Comparison of ENCODE assay signal across 14 mouse cellular contexts in the genomic region with DNA sequence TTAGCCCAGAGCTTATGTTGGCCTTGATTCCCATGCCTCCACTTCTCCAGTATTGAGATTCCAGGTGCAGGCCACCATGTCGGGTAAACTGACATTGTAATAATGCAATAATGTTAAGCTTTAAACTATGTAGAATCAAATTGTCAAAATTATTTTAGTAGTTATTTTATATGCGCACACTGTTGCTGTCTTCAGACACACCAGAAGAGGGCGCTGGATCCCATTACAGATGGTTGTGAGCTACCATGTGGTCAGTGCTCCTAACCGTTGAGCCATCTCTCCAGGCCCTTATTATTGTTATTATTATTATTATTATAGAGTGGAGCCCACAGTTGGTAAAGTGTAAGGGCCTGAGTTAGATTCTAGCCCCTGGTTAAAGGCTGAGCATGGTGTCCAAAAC. TPM values are rescaled to one million over a fixed set of nuclear protein-coding genes. Genes with fewer than 3 reads are reported as not detected.
DNase-seq lines count a peak whose midpoint lies in the region; ATAC-seq and TF ChIP-seq lines count a peak whose summit lies in the region.
"Had no signal": no experiment of that assay in that cellular context is flagged by ENCODE, and none has a peak within 500 bp of the region (broad histone marks: within the 10 kb centered on the region; RNA-seq: fewer than 3 reads in every experiment).

No protein-coding gene starts in this region.

- no peaks in the 10 kb centered on the region for H3K27me3 ChIP-seq in heart, embryonic 16.5 days (ENCODE audit: control insufficient read depth, insufficient read depth, low read length)
- peaks cover 45% of the 10 kb centered on the region for H3K27me3 ChIP-seq in liver, embryonic 16.5 days (ENCODE audit: control insufficient read depth, insufficient read depth, low read depth, low read length)
- H3K27me3 ChIP-seq in liver, embryonic 12.5 days (replicated peaks): peaks cover 65% of the 10 kb centered on the region
- H3K27me3 ChIP-seq in liver, postnatal 0 days (ENCODE audit: insufficient read depth, low read length): peaks cover 31% of the 10 kb centered on the region

- TF ChIP-seq CTCF in bone marrow macrophage, adult 2 months (IDR thresholded peaks at IDR 0.05; ENCODE audit: low read depth, low read length): peak; percentile 28; the same call in 1 of the 2 replicates
- 0 out of 2 replicates have a peak, but pooled peaks have one; percentile 23 for TF ChIP-seq CTCF in liver, postnatal 0 days (IDR thresholded peaks at IDR 0.05; ENCODE audit: low read depth)

- H3K4me3 ChIP-seq in heart, embryonic 16.5 days (ENCODE audit: low read length): peak overlapping the region; percentile 84
- no peak overlapping the region for H3K4me3 ChIP-seq in liver, embryonic 16.5 days (ENCODE audit: low read depth, low read length)
- no peak overlapping the region for H3K4me3 ChIP-seq in liver, embryonic 12.5 days
- H3K4me3 ChIP-seq in bone marrow macrophage, adult 2 months (ENCODE audit: insufficient read depth, low read length): peak overlapping the region; percentile 90
- no peak overlapping the region for H3K4me3 ChIP-seq in liver, postnatal 0 days (ENCODE audit: low read depth, low read length)

- no peaks in the 10 kb centered on the region for H3K9me3 ChIP-seq in heart, embryonic 16.5 days (replicated peaks; ENCODE audit: control insufficient read depth, low read length)
- no peaks in the 10 kb centered on the region for H3K9me3 ChIP-seq in liver, embryonic 16.5 days (replicated peaks; ENCODE audit: control insufficient read depth, low read length)
- H3K9me3 ChIP-seq in liver, embryonic 12.5 days (replicated peaks): no peaks in the 10 kb centered on the region
- H3K9me3 ChIP-seq in liver, postnatal 0 days (ENCODE audit: low read length): no peaks in the 10 kb centered on the region
- H3K9me3 ChIP-seq: hindbrain, embryonic 15.5 days; midbrain, embryonic 13.5 days had no signal

- TF ChIP-seq POLR2A in bone marrow macrophage, adult 2 months (IDR thresholded peaks at IDR 0.05; ENCODE audit: borderline replicate concordance, low read depth, low read length): no peak

- intact Hi-C loops in heart, postnatal 25 days (cut with DNase I): loop anchor here (2.0 kb wide), 1 partner anchor 18 kb away; no protein-coding TSS in a partner anchor

- no peak for ATAC-seq in heart, embryonic 16.5 days (replicated peaks; ENCODE audit: extremely low read depth, insufficient read depth, low FRiP score)
- ATAC-seq in liver, embryonic 16.5 days (ENCODE audit: low read depth): no peak
- no peak for ATAC-seq in liver, embryonic 12.5 days
- no peak for ATAC-seq in liver, postnatal 0 days
- ATAC-seq: forebrain, embryonic 14.5 days; midbrain, embryonic 13.5 days had no signal

- no peak for TF ChIP-seq EP300 in liver, postnatal 0 days (IDR thresholded peaks at IDR 0.05; ENCODE audit: low read depth)

- peak overlapping the region; percentile 84 for H3K27ac ChIP-seq in heart, embryonic 16.5 days (ENCODE audit: low read length)
- H3K27ac ChIP-seq in liver, embryonic 16.5 days (ENCODE audit: low read length): peak overlapping the region; percentile 14; the same call in 1 of the 2 replicates
- H3K27ac ChIP-seq in liver, embryonic 12.5 days: no peak overlapping the region
- peak overlapping the region; percentile 99 for H3K27ac ChIP-seq in bone marrow macrophage, adult 2 months (ENCODE audit: insufficient read depth, low read depth, low read length)
- peak overlapping the region; percentile 17; the same call in 1 of the 2 replicates for H3K27ac ChIP-seq in liver, postnatal 0 days (ENCODE audit: low read depth)
- H3K27ac ChIP-seq: hindbrain, embryonic 15.5 days; liver, embryonic 14.5 days; midbrain, embryonic 13.5 days had no signal

- no peak for DNase-seq in heart, postnatal 25 days (ENCODE audit: low spot score)
- DNase-seq in liver, postnatal 0 days: no peak
- no peak for DNase-seq in kidney, adult 11 months
- DNase-seq: adrenal gland, adult 2 months; gastrocnemius, postnatal 25 days; layer of hippocampus, postnatal 36 days had no signal

- H3K4me2 ChIP-seq in heart, embryonic 16.5 days (ENCODE audit: low read depth, low read length): peak overlapping the region; percentile 72
- no peak overlapping the region for H3K4me2 ChIP-seq in liver, embryonic 16.5 days (ENCODE audit: low read depth, low read length)
- H3K4me2 ChIP-seq in liver, embryonic 12.5 days: no peak overlapping the region
- no peak overlapping the region for H3K4me2 ChIP-seq in liver, postnatal 0 days (ENCODE audit: low read depth, low read length)
- H3K4me2 ChIP-seq: midbrain, embryonic 13.5 days had no signal

- H3K4me1 ChIP-seq in heart, embryonic 16.5 days (ENCODE audit: control insufficient read depth, insufficient read depth, low read length): peaks cover 25% of the 10 kb centered on the region
- peaks cover 29% of the 10 kb centered on the region for H3K4me1 ChIP-seq in liver, embryonic 16.5 days (ENCODE audit: control insufficient read depth, low read depth, low read length)
- peaks cover 46% of the 10 kb centered on the region for H3K4me1 ChIP-seq in liver, embryonic 12.5 days
- peaks cover 23% of the 10 kb centered on the region for H3K4me1 ChIP-seq in bone marrow macrophage, adult 2 months (ENCODE audit: control insufficient read depth, insufficient read depth, low read length)
- peaks cover 28% of the 10 kb centered on the region for H3K4me1 ChIP-seq in liver, postnatal 0 days (ENCODE audit: insufficient read depth)

- 0 out of 2 replicates have a peak, but pooled peaks cover 6% of the 10 kb centered on the region for H3K36me3 ChIP-seq in heart, embryonic 16.5 days (ENCODE audit: control insufficient read depth, insufficient read depth)
- H3K36me3 ChIP-seq in liver, embryonic 16.5 days (ENCODE audit: control insufficient read depth, insufficient read depth): no peaks in the 10 kb centered on the region
- no peaks in the 10 kb centered on the region for H3K36me3 ChIP-seq in liver, embryonic 12.5 days
- H3K36me3 ChIP-seq in liver, postnatal 0 days (replicated peaks; ENCODE audit: insufficient read depth, low read length): 0 out of 2 replicates have a peak, but pooled peaks cover 2% of the 10 kb centered on the region
- H3K36me3 ChIP-seq: hindbrain, embryonic 15.5 days; midbrain, embryonic 13.5 days had no signal

- WGBS in heart, embryonic 16.5 days: 85% methylated on average over 4 of the region's 4 CpGs
- 68% methylated on average over 4 of the region's 4 CpGs for WGBS in liver, embryonic 16.5 days (ENCODE audit: insufficient replicate concordance)
- WGBS in liver, embryonic 12.5 days (ENCODE audit: insufficient replicate concordance): 74% methylated on average over 4 of the region's 4 CpGs
- 74% methylated on average over 4 of the region's 4 CpGs for WGBS in liver, postnatal 0 days (ENCODE audit: insufficient replicate concordance)

- peak overlapping the region; percentile 28; the same call in 1 of the 2 replicates for H3K9ac ChIP-seq in heart, embryonic 16.5 days (ENCODE audit: low read length)
- H3K9ac ChIP-seq in liver, embryonic 16.5 days (ENCODE audit: low read depth, low read length): no peak overlapping the region
- H3K9ac ChIP-seq in liver, embryonic 12.5 days: no peak overlapping the region
- H3K9ac ChIP-seq in liver, postnatal 0 days (replicated peaks): no peak overlapping the region
- H3K9ac ChIP-seq: hindbrain, embryonic 15.5 days; liver, embryonic 14.5 days; midbrain, embryonic 13.5 days had no signal

RNA-seq across cellular contexts. Expression of a gene that starts 15.9 kb away (rescaled TPM):
- polyA plus RNA-seq in heart, embryonic 16.5 days (2015; fragmentation: Nextera tagmentation; extraction: Ambion mirVana): 79.8 and 89.2 TPM in 2 replicates
- 10 to 100 TPM; 27.0 to 37.6 TPM for total RNA-seq in heart, postnatal 25 days (2021)
- 5.1 and 6.2 TPM in 2 replicates for polyA plus RNA-seq in liver, embryonic 16.5 days (2015; fragmentation: Nextera tagmentation; extraction: Ambion mirVana)
- polyA plus RNA-seq in liver, embryonic 12.5 days (2016; fragmentation: Nextera tagmentation; extraction: Ambion mirVana): 6.2 TPM in 2 replicates
- polyA plus RNA-seq in bone marrow macrophage, adult 2 months (2012; ENCODE audit: insufficient read depth, insufficient read length, missing spikeins): 32.1 and 38.5 TPM in 2 replicates
- 5.7 and 7.4 TPM in 2 replicates for polyA plus RNA-seq in liver, postnatal 0 days (2015; fragmentation: Nextera tagmentation; extraction: Ambion mirVana)

RNA-seq across cellular contexts. Expression of a gene that starts 19.9 kb away (rescaled TPM):
- polyA plus RNA-seq in heart, embryonic 16.5 days (2015; fragmentation: Nextera tagmentation; extraction: Ambion mirVana): 5.3 and 6.5 TPM in 2 replicates
- total RNA-seq in heart, postnatal 25 days (2021): 1 to 10 TPM; 6.1 to 8.4 TPM
- polyA plus RNA-seq in liver, embryonic 16.5 days (2015; fragmentation: Nextera tagmentation; extraction: Ambion mirVana): 1.2 and 1.5 TPM in 2 replicates
- polyA plus RNA-seq in liver, embryonic 12.5 days (2016; fragmentation: Nextera tagmentation; extraction: Ambion mirVana): 1.7 and 2.0 TPM in 2 replicates
- 22.4 and 23.4 TPM in 2 replicates for polyA plus RNA-seq in bone marrow macrophage, adult 2 months (2012; ENCODE audit: insufficient read depth, insufficient read length, missing spikeins)
- 1.1 and 1.2 TPM in 2 replicates for polyA plus RNA-seq in liver, postnatal 0 days (2015; fragmentation: Nextera tagmentation; extraction: Ambion mirVana)

RNA-seq across cellular contexts. Expression of a gene that starts 24.3 kb away (rescaled TPM):
- 143 and 153 TPM in 2 replicates for polyA plus RNA-seq in heart, embryonic 16.5 days (2015; fragmentation: Nextera tagmentation; extraction: Ambion mirVana)
- total RNA-seq in heart, postnatal 25 days (2021): 10 to 100 TPM; 80.1 to 92.2 TPM
- 85.2 and 110 TPM in 2 replicates for polyA plus RNA-seq in liver, embryonic 16.5 days (2015; fragmentation: Nextera tagmentation; extraction: Ambion mirVana)
- polyA plus RNA-seq in liver, embryonic 12.5 days (2016; fragmentation: Nextera tagmentation; extraction: Ambion mirVana): 76.4 and 77.8 TPM in 2 replicates
- polyA plus RNA-seq in bone marrow macrophage, adult 2 months (2012; ENCODE audit: insufficient read depth, insufficient read length, missing spikeins): 134 and 155 TPM in 2 replicates
- 63.3 and 65.0 TPM in 2 replicates for polyA plus RNA-seq in liver, postnatal 0 days (2015; fragmentation: Nextera tagmentation; extraction: Ambion mirVana)

RNA-seq across cellular contexts. Expression of a gene that starts 27.6 kb away (rescaled TPM):
- polyA plus RNA-seq in heart, embryonic 16.5 days (2015; fragmentation: Nextera tagmentation; extraction: Ambion mirVana): 102 and 106 TPM in 2 replicates
- total RNA-seq in heart, postnatal 25 days (2021): 10 to 100 TPM; 62.5 to 66.0 TPM
- polyA plus RNA-seq in liver, embryonic 16.5 days (2015; fragmentation: Nextera tagmentation; extraction: Ambion mirVana): 44.4 and 44.7 TPM in 2 replicates
- 76.7 and 81.5 TPM in 2 replicates for polyA plus RNA-seq in liver, embryonic 12.5 days (2016; fragmentation: Nextera tagmentation; extraction: Ambion mirVana)
- 19.2 and 31.8 TPM in 2 replicates for polyA plus RNA-seq in bone marrow macrophage, adult 2 months (2012; ENCODE audit: insufficient read depth, insufficient read length, missing spikeins)
- 43.9 and 44.0 TPM in 2 replicates for polyA plus RNA-seq in liver, postnatal 0 days (2015; fragmentation: Nextera tagmentation; extraction: Ambion mirVana)

RNA-seq across cellular contexts. Expression of a gene that starts 33.3 kb away (rescaled TPM):
- 3.2 and 5.9 TPM in 2 replicates for polyA plus RNA-seq in heart, embryonic 16.5 days (2015; fragmentation: Nextera tagmentation; extraction: Ambion mirVana)
- total RNA-seq in heart, postnatal 25 days (2021): 1 to 10 TPM in 1 of 2 experiments, under 1 TPM in 1; 0.75 to 1.0 TPM
- polyA plus RNA-seq in liver, embryonic 16.5 days (2015; fragmentation: Nextera tagmentation; extraction: Ambion mirVana): 17.8 and 20.4 TPM in 2 replicates
- 48.9 and 50.1 TPM in 2 replicates for polyA plus RNA-seq in liver, embryonic 12.5 days (2016; fragmentation: Nextera tagmentation; extraction: Ambion mirVana)
- 23.2 and 32.3 TPM in 2 replicates for polyA plus RNA-seq in bone marrow macrophage, adult 2 months (2012; ENCODE audit: insufficient read depth, insufficient read length, missing spikeins)
- polyA plus RNA-seq in liver, postnatal 0 days (2015; fragmentation: Nextera tagmentation; extraction: Ambion mirVana): 6.1 and 6.9 TPM in 2 replicates

Comparison
In these comparisons a context has a peak if more than half of its experiments do, and no peak if none do; other contexts are left out.
1. H3K4me3 ChIP-seq: peak in heart, embryonic 16.5 days (single experiment) and bone marrow macrophage, adult 2 months (single experiment); none in liver, embryonic 16.5 days (single experiment), liver, embryonic 12.5 days (single experiment) and liver, postnatal 0 days (single experiment).